Mouse (Mus musculus) cerebellum, adult 2 months (tissue): ENCODE data around the gene Inpp5a. TPM values are rescaled to one million over a fixed set of nuclear protein-coding genes. Genes with fewer than 3 reads are reported as not detected.

Experiments
- DNase-seq, 2 experiments: peaks; one replicate each; pipeline ENCODE4 v3.0.0; 2021
- H3K27ac ChIP-seq: fragments of 200-500 bp; 2 replicates; pipeline ENCODE4 v1.5.1; 2012; ENCODE audit warnings: low read length, control low read depth, inconsistent platforms; ENCODE audit not compliant: insufficient read depth
- H3K27me3 ChIP-seq: fragments of 200-500 bp; 2 replicates; pipeline ENCODE4 v1.6.1; 2012; ENCODE audit warnings: inconsistent platforms, mild to moderate bottlenecking, low read length, moderate library complexity; ENCODE audit not compliant: control insufficient read depth, insufficient read depth
- H3K4me1 ChIP-seq: fragments of 200-500 bp; 2 replicates; pipeline ENCODE4 v1.6.1; 2011; ENCODE audit warnings: low read length; ENCODE audit not compliant: control insufficient read depth, insufficient read depth
- H3K4me3 ChIP-seq: fragments of 200-500 bp; replicated peaks from 2 replicates; pipeline ENCODE3; 2011; ENCODE audit warnings: mild to moderate bottlenecking, low read depth, low read length, control low read depth; ENCODE audit not compliant: insufficient read depth
- CTCF ChIP-seq: fragments of 200-500 bp; IDR thresholded peaks from 2 replicates; pipeline ENCODE4 v1.5.1; 2011; ENCODE audit warnings: low read depth, mild to moderate bottlenecking, control low read depth, low read length, moderate library complexity, borderline replicate concordance; ENCODE audit not compliant: insufficient read depth
- POLR2A ChIP-seq: fragments of 200-500 bp; IDR thresholded peaks from 2 replicates; pipeline ENCODE4 v1.6.1; 2011; ENCODE audit warnings: low read length, control low read depth, borderline replicate concordance; ENCODE audit not compliant: insufficient read depth
- WGBS: fragments of 180-500 bp; shearing (Covaris S2); methylation state at CpG from one replicate; pipeline ENCODE4 v1.1.7; 2018; 5-methylcytosine and 5-hydroxymethylcytosine counted together
- polyA plus RNA-seq: library from polyadenylated mRNA; depleted of rRNA; stranded (reverse); fragments of >200 nt; gene quantifications from 2 replicates; pipeline ENCODE4 v1.2.3, GENCODE M21; 2012

Inpp5a gene
- polyA plus RNA-seq, 1 experiment: 164 TPM

GRCm38 (mm10) chr7:139472052-139472451 is 83.1 kb downstream of the Inpp5a start:
- Histone ChIP-seq H3K27me3 (no peaks in the 10 kb centered on the region), H3K4me3 (no peak overlapping the region), H3K27ac (no peak overlapping the region), H3K4me1 (peaks cover 47% of the 10 kb centered on the region)
- 7% methylated on average over 1 of the region's 1 CpGs for WGBS
- no peak for TF ChIP-seq CTCF
- TF ChIP-seq POLR2A: no peak
- no peak for DNase-seq

GRCm38 (mm10) chr7:139472865-139473549 is 84.1 kb downstream of the Inpp5a start:
- TF ChIP-seq POLR2A (no peak), CTCF (peak; percentile 96)
- H3K27ac ChIP-seq: peak overlapping the region; percentile 49; the same call in 1 of the 2 replicates
- 31% methylated on average over 7 of the region's 7 CpGs for WGBS
- peak; percentile 79 to 87 for DNase-seq
- H3K27me3 ChIP-seq: no peaks in the 10 kb centered on the region
- no peak overlapping the region for H3K4me3 ChIP-seq
- H3K4me1 ChIP-seq: peaks cover 42% of the 10 kb centered on the region

GRCm38 (mm10) chr7:139475896-139476295 is 87.0 kb downstream of the Inpp5a start:
- peak; percentile 78 for TF ChIP-seq CTCF
- no peak for TF ChIP-seq POLR2A
- DNase-seq: peak; percentile 68 to 73
- H3K27ac ChIP-seq: no peak overlapping the region
- H3K4me3 ChIP-seq: no peak overlapping the region
- WGBS: 38% methylated on average over 4 of the region's 4 CpGs
- no peaks in the 10 kb centered on the region for H3K27me3 ChIP-seq
- H3K4me1 ChIP-seq: peaks cover 33% of the 10 kb centered on the region

- Histone ChIP-seq H3K27ac (no peak overlapping the region), H3K4me1 (peaks cover 28% of the 10 kb centered on the region), H3K27me3 (no peaks in the 10 kb centered on the region), H3K4me3 (no peak overlapping the region)
- TF ChIP-seq CTCF (no peak), POLR2A (no peak)
- no peak for DNase-seq
- WGBS: 69% methylated on average over 2 of the region's 2 CpGs
These were observed 87.8 kb downstream of the Inpp5a start for GRCm38 (mm10) chr7:139476700-139477099.

GRCm38 (mm10) chr7:139477748-139478147 is 88.8 kb downstream of the Inpp5a start:
- Histone ChIP-seq H3K4me3 (no peak overlapping the region), H3K4me1 (peaks cover 28% of the 10 kb centered on the region), H3K27ac (no peak overlapping the region), H3K27me3 (no peaks in the 10 kb centered on the region)
- WGBS: 84% methylated on average over 3 of the region's 3 CpGs
- DNase-seq: no peak
- TF ChIP-seq CTCF: no peak
- TF ChIP-seq POLR2A: no peak

- Histone ChIP-seq H3K27ac (peak overlapping the region; percentile 39; the same call in 1 of the 2 replicates), H3K4me3 (no peak overlapping the region), H3K27me3 (no peaks in the 10 kb centered on the region), H3K4me1 (peaks cover 21% of the 10 kb centered on the region)
- TF ChIP-seq POLR2A (no peak), CTCF (no peak)
- no peak for DNase-seq
- WGBS: 25% methylated on average over 1 of the region's 1 CpGs
These were observed 90.2 kb downstream of the Inpp5a start for GRCm38 (mm10) chr7:139479077-139479476.

GRCm38 (mm10) chr7:139479626-139480025 is 90.7 kb downstream of the Inpp5a start:
- TF ChIP-seq POLR2A (no peak), CTCF (no peak)
- peaks cover 27% of the 10 kb centered on the region for H3K4me1 ChIP-seq
- H3K27ac ChIP-seq: peak overlapping the region; percentile 39; the same call in 1 of the 2 replicates
- WGBS: 63% methylated on average over 6 of the region's 6 CpGs
- H3K27me3 ChIP-seq: no peaks in the 10 kb centered on the region
- no peak for DNase-seq
- H3K4me3 ChIP-seq: no peak overlapping the region

GRCm38 (mm10) chr7:139484206-139484955 is 95.5 kb downstream of the Inpp5a start:
- Histone ChIP-seq H3K27me3 (no peaks in the 10 kb centered on the region), H3K27ac (no peak overlapping the region), H3K4me3 (no peak overlapping the region), H3K4me1 (peaks cover 23% of the 10 kb centered on the region)
- TF ChIP-seq CTCF (peak; percentile 96), POLR2A (no peak)
- WGBS: 48% methylated on average over 9 of the region's 9 CpGs
- DNase-seq: peak; percentile 68 to 73
